Mouse (Mus musculus): ENCODE results near the gene Poldip2.

DNA sequence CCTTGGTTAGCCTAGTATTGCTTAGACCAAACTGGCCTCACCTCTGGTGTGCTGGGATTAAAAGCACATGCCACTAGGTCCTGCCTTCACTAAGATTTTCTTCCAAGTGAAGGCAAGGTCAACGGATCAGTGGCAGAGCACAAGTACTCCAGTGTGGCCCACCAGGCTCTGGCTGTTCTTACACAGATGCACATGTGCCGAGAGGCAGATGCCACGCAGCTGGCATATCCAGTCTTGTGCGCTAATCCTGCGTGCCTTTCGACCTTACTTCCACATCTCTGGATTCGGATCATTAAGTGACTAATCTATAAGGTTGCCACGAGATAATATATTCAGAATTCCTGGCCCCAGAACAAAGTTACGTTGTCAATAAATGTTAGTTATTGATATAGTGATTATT is 46.9 kb upstream of the Poldip2 start:
- TF ChIP-seq EP300 (optimal IDR thresholded peaks at IDR 0.05) (no peak), CTCF (IDR thresholded peaks at IDR 0.05; ENCODE audit: low read depth) (no peak)
